Mouse (Mus musculus) small intestine, adult 2 months (tissue): ENCODE results near the gene Nphs1.

Source experiments
- CTCF ChIP-seq: fragments of 200-500 bp; IDR thresholded peaks from 2 replicates; pipeline ENCODE4 v1.5.1; 2012; ENCODE audit warnings: low read depth, mild to moderate bottlenecking, control low read depth, inconsistent platforms, low read length, moderate library complexity, mixed read lengths; ENCODE audit not compliant: insufficient replicate concordance, insufficient read length; ENCODE audit errors: extremely low read depth
- POLR2A ChIP-seq: fragments of 200-500 bp; IDR thresholded peaks from 2 replicates; pipeline ENCODE4 v1.6.1; 2012; ENCODE audit warnings: low read depth, mild to moderate bottlenecking, control low read depth, inconsistent platforms, low read length, moderate library complexity

GRCm38 (mm10) chr7:30522871-30523270 is 64.8 kb downstream of the Nphs1 start:
- TF ChIP-seq POLR2A, result no peak
- no peak for TF ChIP-seq CTCF
